Mouse (Mus musculus) cerebellum, postnatal 36 days (tissue): ENCODE data around the gene Fuca1.
"Not testable (repeated sequence)": the region's sequence is repeated elsewhere in the genome, so short reads cannot be mapped to it uniquely, and the experiment has no call there.

Source experiments
- DNase-seq, 2 experiments: peaks; one replicate each; pipeline ENCODE4 v3.0.0; 2021 to 2022; ENCODE audit warnings: mixed read lengths in 2 of 2

The Fuca1 gene

GRCm38 (mm10) chr4:135925341-135925740 lies 4.8 kb downstream of the Fuca1 start:
- no peak for DNase-seq

- no peak for DNase-seq
These were observed 5.8 kb downstream of the Fuca1 start for GRCm38 (mm10) chr4:135926195-135926808.

- DNase-seq: no peak
These were observed 6.3 kb downstream of the Fuca1 start for GRCm38 (mm10) chr4:135926861-135927260.

DNA sequence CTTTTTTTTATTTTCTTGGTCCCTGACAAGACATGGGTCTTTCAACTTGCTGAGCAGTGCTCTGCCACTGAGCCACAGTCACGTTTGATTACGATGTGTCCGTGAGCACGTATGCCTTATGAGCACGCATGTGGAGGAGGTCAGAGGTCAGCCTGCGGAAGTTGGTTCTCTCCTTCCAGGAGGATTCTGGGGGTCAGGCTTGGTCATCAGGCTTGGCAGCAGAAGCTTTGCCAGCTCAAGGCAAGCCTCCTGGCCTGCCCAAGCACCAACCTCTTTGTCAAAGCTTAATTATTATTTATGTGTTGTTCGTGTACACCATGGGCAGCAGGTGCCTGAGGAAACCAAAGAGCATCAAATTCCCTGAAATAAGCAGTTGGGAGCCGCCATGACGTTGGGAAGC lies 7.8 kb downstream of the Fuca1 start:
- DNase-seq: no peak

- DNase-seq: no peak
These were observed 8.9 kb downstream of the Fuca1 start for GRCm38 (mm10) chr4:135929405-135929804.

- DNase-seq: no peak
These were observed 9.3 kb downstream of the Fuca1 start for GRCm38 (mm10) chr4:135929828-135930227.

DNA sequence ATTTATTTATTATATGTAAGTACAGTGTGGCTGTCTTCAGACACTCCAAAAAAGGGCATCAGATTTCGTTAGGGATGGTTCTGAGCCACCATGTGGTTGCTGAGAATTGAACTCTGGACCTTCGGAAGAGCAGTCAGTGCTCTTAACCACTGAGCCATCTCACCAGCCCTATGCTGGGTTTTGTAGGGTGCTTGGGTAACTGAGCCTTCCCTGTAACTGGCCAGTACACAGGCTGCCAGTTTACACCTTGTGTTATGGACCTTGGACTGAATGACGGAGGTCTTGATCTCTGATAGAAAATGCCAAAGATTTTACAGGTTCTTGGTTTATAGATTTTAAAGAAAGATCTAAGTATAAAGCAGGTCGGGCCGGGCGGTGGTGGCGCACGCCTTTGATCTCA lies 9.7 kb downstream of the Fuca1 start:
- DNase-seq: no peak

GRCm38 (mm10) chr4:135931832-135932231 lies 11.3 kb downstream of the Fuca1 start:
- no peak for DNase-seq

DNA sequence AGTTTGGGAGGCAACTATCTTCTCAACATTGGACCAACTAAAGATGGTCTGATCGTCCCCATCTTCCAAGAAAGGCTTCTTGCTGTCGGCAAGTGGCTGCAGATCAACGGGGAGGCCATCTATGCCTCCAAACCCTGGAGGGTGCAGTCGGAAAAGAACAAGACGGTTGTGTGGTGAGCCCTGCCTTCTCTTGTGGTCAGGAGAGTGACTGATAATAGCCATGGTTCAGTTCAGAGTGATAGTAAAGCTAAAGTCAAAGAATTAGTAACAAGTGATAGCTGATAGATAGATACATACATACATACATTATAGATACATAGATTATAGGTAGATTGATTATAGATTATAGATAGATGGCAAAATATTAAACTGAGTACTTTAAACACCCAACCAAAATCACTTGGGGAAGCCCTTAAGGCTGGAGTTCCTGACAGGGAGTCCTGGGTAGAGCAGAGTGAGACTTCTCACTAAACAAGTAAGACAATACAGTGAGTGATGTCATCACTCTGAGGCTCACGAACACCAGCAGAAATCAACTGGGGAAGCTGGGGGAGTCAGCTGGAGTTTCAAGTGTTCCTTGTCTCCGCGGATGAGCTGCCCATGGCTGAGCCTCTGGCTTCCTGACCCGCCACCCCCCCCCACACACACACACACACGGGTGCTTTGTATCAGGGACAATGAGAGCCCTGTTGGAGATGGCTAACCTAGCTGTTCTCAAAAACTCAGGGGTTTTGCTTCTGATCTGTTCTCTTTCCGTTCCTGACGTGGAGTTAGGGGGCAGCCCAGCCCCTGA lies 14.4 kb downstream of the Fuca1 start:
- no peak for DNase-seq

DNA sequence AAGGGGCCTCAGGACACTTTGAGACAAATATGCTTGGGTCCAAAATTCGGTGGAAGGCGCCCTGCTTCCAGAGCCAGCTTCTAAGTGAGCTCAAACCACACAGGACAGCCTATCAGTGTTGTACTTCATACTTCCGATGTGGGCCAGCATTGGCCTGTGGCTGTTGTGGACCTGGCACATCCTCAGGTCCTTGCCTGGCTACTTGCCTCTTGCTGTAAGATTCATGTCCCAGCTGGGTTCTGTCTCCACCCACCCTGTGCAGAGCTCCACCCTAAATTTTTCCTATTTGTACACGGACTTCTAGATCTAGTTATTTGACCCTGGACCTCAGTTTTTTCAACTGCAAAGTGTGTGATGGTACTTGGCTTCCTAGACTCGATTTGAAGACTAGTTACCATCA lies 15.0 kb downstream of the Fuca1 start:
- DNase-seq: no peak

DNA sequence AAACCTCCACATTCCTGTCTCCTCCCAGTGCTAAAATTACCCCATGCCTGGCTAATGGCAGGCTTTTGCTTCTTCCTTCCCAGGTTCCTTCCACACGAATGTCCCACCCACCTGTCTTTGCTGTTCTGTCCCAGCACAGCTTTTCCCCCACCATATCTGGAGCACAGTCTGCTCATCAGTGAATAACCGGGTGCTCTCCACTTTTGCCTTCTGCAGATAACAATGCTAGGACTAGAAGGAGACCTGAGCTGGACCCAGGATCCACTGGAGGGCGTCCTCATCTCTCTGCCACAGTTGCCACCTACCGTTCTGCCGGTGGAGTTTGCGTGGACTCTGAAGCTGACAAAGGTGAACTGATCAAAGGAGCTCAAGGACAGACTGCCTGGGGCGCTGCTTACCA lies 18.3 kb downstream of the Fuca1 start:
- DNase-seq: no peak

DNA sequence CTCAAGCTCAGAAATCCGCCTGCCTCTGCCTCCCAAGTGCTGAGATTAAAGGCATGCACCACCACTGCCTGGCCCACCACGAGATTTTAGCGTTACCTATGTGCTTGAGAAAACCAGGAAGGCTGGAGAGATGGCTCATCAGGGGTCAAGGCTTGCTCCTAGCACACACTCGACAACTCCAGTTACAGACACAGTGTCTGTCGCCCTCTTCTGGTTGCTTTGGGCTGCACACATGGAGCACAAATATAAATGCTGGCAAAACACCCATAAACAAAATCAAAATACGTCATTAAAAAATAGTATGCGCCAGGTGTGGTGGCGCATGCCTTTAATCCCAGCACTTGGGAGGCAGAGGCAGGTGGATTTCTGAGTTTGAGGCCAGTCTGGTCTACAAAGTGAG lies 20.5 kb downstream of the Fuca1 start:
- not testable (repeated sequence) for DNase-seq

DNA sequence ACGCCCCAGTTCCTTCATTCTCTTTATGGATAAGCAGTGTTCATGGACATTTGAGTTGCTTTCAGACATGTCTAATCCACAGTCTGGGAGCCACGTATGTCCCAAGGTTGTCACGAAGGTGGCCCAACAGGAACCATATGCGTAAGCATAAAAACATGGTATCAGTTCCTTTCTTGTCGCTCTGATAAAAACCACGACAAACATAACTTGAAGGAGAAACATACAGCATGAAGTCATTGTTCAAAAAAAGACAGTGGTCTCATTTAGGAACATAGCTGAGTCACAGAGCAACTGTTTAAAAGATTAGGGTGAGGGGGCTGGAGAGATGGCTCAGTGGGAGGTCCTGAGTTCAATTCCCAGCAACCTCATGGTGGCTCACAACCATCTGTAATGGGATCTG lies 21.7 kb downstream of the Fuca1 start:
- DNase-seq: no peak

GRCm38 (mm10) chr4:135943389-135943788 lies 22.9 kb downstream of the Fuca1 start:
- no peak for DNase-seq

GRCm38 (mm10) chr4:135945706-135946105 lies 25.2 kb downstream of the Fuca1 start:
- DNase-seq: no peak

DNA sequence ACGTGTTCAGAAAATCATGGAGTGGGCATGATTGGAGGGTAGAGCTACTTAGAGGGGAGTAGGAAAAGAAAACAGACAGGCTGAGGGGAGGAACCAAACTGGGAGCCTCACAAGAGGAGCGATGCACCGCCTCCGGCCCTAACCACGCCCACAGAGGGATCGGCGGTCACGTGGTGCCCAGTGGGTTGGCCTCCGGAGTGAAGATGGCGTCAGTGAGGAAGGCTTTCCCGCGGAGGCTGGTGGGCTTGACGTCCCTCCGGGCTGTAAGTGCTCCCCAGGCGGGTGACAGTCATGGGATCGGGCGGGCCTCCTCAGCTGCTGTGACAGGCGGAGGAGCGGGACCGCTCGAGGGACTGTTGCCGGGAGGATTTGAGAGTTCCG lies 25.7 kb downstream of the Fuca1 start, which contains the start of gene Hmgcl:
Hmgcl (plus strand) TSS at position 171 of the 381 bp plus-strand sequence.
- DNase-seq: peak; percentile 91 to 94

DNA sequence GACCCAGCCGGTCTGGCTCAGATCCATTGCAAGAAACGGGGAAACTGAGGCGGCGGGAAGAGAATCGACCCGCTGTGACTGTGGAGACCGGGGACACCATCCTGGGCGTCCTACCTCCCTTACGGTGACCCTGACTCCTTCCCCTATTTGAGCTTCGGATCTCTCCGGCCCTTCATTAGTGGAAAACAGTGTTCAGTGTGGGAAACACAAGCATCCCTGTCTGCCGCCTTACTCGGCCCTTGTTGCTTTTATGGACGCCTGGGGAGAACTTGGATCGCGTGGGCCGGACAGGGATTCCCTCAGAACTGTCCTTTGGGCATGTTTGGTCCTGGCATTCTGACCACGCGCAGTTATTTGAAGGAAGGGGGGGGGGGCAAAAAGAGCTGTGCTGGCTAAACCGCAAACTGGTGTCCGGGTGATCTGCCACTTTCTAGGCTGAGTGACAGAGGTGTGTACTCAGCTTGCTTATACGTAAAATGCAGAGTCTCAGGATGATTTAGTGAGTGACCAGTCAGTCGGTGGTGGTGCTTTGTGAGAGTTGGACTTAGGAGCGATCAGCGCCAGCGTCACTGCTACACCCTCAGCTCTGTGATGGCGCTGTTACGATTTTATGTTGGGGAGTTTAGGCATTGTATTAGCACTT lies 26.2 kb downstream of the Fuca1 start:
- peak; percentile 38 to 50 for DNase-seq

DNA sequence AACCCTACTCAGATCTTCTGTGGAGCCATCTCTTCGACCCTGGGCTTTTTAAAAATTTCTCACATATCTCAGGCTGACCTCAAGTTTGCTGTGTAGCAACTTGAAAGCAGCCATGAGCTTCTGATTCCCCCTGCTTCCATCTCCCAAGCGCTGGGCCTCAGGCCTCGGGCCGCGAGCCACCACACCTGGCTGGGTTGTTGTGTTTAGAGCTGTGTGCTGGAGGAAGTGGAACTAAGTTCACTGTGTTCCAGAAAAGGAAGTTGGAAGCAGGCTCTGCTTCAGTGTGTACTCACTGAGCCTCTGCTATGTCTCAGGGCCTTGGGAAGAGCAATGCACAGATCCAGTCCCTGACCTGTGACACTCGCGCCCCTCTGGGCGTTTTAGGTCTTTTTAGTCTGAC lies 27.6 kb downstream of the Fuca1 start:
- no peak for DNase-seq

DNA sequence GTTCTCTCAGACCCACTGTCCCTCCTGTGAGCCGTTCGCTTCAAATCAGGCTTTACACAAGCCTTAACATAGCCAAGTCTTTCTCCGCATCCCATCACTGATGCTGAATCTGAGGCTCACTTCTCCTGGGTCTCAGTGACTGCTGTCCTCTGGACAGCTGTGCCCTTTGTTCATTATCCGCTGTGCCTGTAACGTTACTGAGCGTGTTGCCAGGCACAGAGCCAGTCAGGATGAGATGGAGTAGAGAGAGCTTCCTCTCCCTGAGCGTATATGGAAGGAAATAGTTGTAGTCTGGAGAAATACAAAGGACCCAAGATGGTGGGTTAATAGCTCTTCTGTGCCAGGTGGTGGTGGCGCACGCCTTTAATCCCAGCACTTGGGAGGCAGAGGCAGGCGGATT lies 28.9 kb downstream of the Fuca1 start:
- DNase-seq: no peak

DNA sequence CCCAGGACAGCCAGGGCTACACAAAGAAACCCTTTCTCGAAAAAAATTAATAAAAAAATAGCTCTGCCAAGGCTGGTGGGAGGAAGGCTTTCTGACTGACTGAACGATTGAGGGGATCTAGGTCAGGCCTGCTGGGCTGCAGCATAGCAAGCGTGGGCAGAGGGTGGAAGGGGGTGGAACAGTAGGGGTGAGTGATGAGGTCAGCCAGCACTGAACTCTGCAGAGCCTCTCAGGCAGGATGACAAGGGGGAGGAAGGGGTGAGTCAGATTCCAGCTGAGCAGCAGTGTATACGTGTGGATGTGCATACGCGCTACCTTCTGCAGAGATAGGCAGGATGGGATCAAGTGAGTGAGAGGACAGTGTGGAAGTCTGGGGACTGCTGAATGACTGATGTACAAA lies 29.4 kb downstream of the Fuca1 start:
- peak; percentile 61 to 71 for DNase-seq

GRCm38 (mm10) chr4:135950365-135950764 lies 29.8 kb downstream of the Fuca1 start:
- DNase-seq: peak in 1 of 2 experiments; percentile 42

GRCm38 (mm10) chr4:135951505-135951904 lies 31.0 kb downstream of the Fuca1 start:
- DNase-seq: no peak

- DNase-seq: no peak
These were observed 32.6 kb downstream of the Fuca1 start for GRCm38 (mm10) chr4:135953179-135953578.

GRCm38 (mm10) chr4:135954241-135954640 lies 33.7 kb downstream of the Fuca1 start:
- peak; percentile 78 to 87 for DNase-seq
